Mouse (Mus musculus): ENCODE measurements around the gene Neurod2. TPM values are rescaled to one million over a fixed set of nuclear protein-coding genes. Genes with fewer than 3 reads are reported as not detected.

Neurod2 gene
- total RNA-seq, 2 experiments from 2014 or later: not detected

Other genes starting within 250 kb of the Neurod2 start
- 10 to 100 TPM in 1 of 2 experiments, 1 to 10 TPM in 1; 7.8 to 14.2 TPM for gene Fbxl20, start 179.2 kb downstream of the Neurod2 start, total RNA-seq (2021)
- gene Med1, start 136.4 kb downstream of the Neurod2 start, total RNA-seq (2021): 10 to 100 TPM; 20.6 to 24.5 TPM
- gene Cdk12, start 126.6 kb downstream of the Neurod2 start, total RNA-seq (2021): 10 to 100 TPM; 12.7 to 15.0 TPM
- not detected for gene Ppp1r1b, start 18.8 kb upstream of the Neurod2 start, total RNA-seq (2021)
- gene Stard3, start 28.7 kb upstream of the Neurod2 start, total RNA-seq (2021): 10 to 100 TPM; 10.3 to 14.7 TPM
- 1,000 to 10,000 TPM; 3,291 to 4,304 TPM for gene Tcap, start 54.2 kb upstream of the Neurod2 start, total RNA-seq (2021)
- 1 to 10 TPM in 1 of 2 experiments, under 1 TPM in 1; 0.89 to 2.1 TPM for gene Pnmt, start 56.8 kb upstream of the Neurod2 start, total RNA-seq (2021)
- gene Pgap3, start 70.8 kb upstream of the Neurod2 start, total RNA-seq (2021): 1 to 10 TPM; 1.8 to 2.2 TPM
- 1 to 10 TPM; 1.8 to 2.9 TPM for gene Erbb2, start 82.8 kb upstream of the Neurod2 start, total RNA-seq (2021)
- gene Mien1, start 109.3 kb upstream of the Neurod2 start, total RNA-seq (2021): 10 to 100 TPM; 27.2 to 36.5 TPM
- not detected for gene Grb7, start 116.7 kb upstream of the Neurod2 start, total RNA-seq (2021)
- 1 to 10 TPM in 1 of 2 experiments, not detected in 1; 1.3 TPM for gene Ikzf3, start 216.4 kb upstream of the Neurod2 start, total RNA-seq (2021)
- not detected for gene Zpbp2, start 221.4 kb upstream of the Neurod2 start, total RNA-seq (2021)

All from gastrocnemius, postnatal 36 days (tissue).